Mouse (Mus musculus) midbrain, embryonic 10.5 days (tissue): ENCODE data around the gene Gm11172. TPM values are rescaled to one million over a fixed set of nuclear protein-coding genes. Genes with fewer than 3 reads are reported as not detected.
"Not testable (repeated sequence)": the region's sequence is repeated elsewhere in the genome, so short reads cannot be mapped to it uniquely, and the experiment has no call there.

Source experiments
- DNase-seq: peaks from one replicate; pipeline ENCODE4 v3.0.0-alpha.2; 2017; ENCODE audit warnings: low spot score
- H3K27ac ChIP-seq: fragments of 300-500 bp; sonication (generic); replicated peaks from 2 replicates; pipeline ENCODE4 v1.5.1; 2016; ENCODE audit warnings: mild to moderate bottlenecking
- H3K27me3 ChIP-seq: fragments of 300-500 bp; sonication (generic); 2 replicates; pipeline ENCODE4 v1.6.1; 2016; ENCODE audit warnings: low read depth, mild to moderate bottlenecking; ENCODE audit not compliant: poor library complexity, severe bottlenecking
- H3K36me3 ChIP-seq: fragments of 300-500 bp; sonication (generic); 2 replicates; pipeline ENCODE4 v1.6.1; 2016; ENCODE audit warnings: mild to moderate bottlenecking, moderate library complexity
- H3K4me1 ChIP-seq: fragments of 300-500 bp; sonication (generic); 2 replicates; pipeline ENCODE4 v1.6.1; 2016
- H3K4me3 ChIP-seq: fragments of 300-500 bp; sonication (generic); 2 replicates; pipeline ENCODE4 v1.5.1; 2016; ENCODE audit warnings: mild to moderate bottlenecking, moderate library complexity
- H3K9me3 ChIP-seq: fragments of 300-500 bp; sonication (generic); replicated peaks from 2 replicates; pipeline ENCODE4 v1.6.1; 2016; ENCODE audit warnings: mild to moderate bottlenecking
- WGBS: fragments of 180-500 bp; shearing (Covaris S2); methylation state at CpG from one replicate; pipeline ENCODE4 v1.1.7; 2016; 5-methylcytosine and 5-hydroxymethylcytosine counted together
- polyA plus RNA-seq: library from polyadenylated mRNA; unstranded; fragments of >200 nt; fragmentation: Nextera tagmentation; extraction: Ambion mirVana; gene quantifications from 2 replicates; pipeline ENCODE4 v1.2.1, GENCODE M21; 2016

Gene Gm11172
- polyA plus RNA-seq, 1 experiment from 2014 or later: not detected

GRCm38 (mm10) chr16:10843486-10844318 is 31.0 kb downstream of the Gm11172 start:
- Histone ChIP-seq H3K27ac (peak overlapping the region; percentile 68), H3K4me3 (peak overlapping the region; percentile 33), H3K27me3 (no peaks in the 10 kb centered on the region), H3K9me3 (no peaks in the 10 kb centered on the region), H3K4me1 (peaks cover 25% of the 10 kb centered on the region), H3K36me3 (peaks cover 22% of the 10 kb centered on the region)
- DNase-seq: peak; percentile 52
- 34% methylated on average over 18 of the region's 18 CpGs for WGBS

DNA sequence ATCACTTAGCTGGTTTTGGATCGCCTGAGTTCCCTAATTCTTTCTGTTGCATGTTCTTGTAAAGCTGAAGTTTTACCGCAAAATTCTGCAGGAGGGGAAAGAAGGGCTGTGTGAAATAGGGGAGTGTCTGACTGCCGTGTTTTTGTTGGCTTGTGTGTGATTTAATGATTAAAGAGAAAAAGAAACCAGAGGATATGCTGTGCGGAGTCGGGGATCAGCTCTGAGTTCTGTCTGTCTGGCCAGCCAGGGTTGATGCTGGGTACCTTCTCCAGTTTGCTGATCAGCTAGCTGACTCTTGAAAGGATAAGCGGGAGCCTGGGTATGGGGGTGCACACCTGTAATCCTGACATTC is 31.6 kb downstream of the Gm11172 start:
- Histone ChIP-seq H3K9me3 (no peaks in the 10 kb centered on the region), H3K4me3 (no peak overlapping the region), H3K27me3 (no peaks in the 10 kb centered on the region), H3K4me1 (peaks cover 21% of the 10 kb centered on the region), H3K36me3 (peaks cover 21% of the 10 kb centered on the region), H3K27ac (peak overlapping the region; percentile 68; the same call in 1 of the 2 replicates)
- no peak for DNase-seq
- WGBS: 83% methylated on average over 6 of the region's 6 CpGs

DNA sequence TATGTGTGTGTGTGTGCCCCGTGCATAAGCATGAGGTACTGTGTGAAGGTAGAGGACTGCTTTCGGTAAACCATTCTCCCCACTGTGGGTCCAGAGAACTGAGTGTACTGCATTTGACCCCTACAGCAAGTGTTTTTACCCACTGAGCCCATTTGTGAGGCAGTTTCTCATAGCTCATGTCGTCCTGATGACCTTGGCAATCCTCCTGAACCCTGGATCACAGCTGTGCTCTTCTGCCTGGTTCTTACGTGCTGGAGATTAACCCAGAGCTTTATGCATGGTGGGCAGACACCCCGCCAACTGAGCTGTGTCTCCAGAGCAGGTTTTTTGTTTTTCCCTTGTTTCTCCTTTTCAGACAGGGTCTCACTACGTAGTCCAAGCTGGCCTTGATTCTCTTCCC is 33.2 kb downstream of the Gm11172 start:
- Histone ChIP-seq H3K4me3 (no peak overlapping the region), H3K4me1 (peaks cover 24% of the 10 kb centered on the region), H3K36me3 (peaks cover 5% of the 10 kb centered on the region; the same call in 1 of the 2 replicates), H3K27ac (no peak overlapping the region), H3K9me3 (no peaks in the 10 kb centered on the region), H3K27me3 (no peaks in the 10 kb centered on the region)
- 83% methylated on average over 6 of the region's 6 CpGs for WGBS
- DNase-seq: no peak

DNA sequence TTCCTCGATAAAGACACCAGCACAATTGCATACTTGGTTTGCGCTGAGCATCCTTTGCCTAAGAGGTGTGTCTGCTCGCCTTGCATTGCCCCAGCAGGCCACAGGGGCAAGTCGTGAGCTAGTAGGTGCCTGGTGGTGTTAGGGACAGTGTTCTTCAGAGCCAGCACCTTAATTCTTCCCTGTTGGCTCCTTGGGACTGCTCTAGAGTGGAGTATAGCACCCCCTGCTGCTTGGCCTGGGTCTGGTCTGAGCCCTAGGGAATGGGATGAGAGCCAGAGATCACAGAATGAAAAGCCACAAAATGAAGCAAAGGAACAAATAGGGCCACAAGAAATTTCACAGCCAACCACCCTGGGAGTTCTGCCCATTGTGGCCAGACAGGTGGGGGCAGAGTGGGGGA is 33.8 kb downstream of the Gm11172 start:
- Histone ChIP-seq H3K9me3 (no peaks in the 10 kb centered on the region), H3K4me1 (peaks cover 30% of the 10 kb centered on the region), H3K27me3 (no peaks in the 10 kb centered on the region), H3K4me3 (no peak overlapping the region), H3K36me3 (no peaks in the 10 kb centered on the region), H3K27ac (no peak overlapping the region)
- 55% methylated on average over 4 of the region's 4 CpGs for WGBS
- no peak for DNase-seq

DNA sequence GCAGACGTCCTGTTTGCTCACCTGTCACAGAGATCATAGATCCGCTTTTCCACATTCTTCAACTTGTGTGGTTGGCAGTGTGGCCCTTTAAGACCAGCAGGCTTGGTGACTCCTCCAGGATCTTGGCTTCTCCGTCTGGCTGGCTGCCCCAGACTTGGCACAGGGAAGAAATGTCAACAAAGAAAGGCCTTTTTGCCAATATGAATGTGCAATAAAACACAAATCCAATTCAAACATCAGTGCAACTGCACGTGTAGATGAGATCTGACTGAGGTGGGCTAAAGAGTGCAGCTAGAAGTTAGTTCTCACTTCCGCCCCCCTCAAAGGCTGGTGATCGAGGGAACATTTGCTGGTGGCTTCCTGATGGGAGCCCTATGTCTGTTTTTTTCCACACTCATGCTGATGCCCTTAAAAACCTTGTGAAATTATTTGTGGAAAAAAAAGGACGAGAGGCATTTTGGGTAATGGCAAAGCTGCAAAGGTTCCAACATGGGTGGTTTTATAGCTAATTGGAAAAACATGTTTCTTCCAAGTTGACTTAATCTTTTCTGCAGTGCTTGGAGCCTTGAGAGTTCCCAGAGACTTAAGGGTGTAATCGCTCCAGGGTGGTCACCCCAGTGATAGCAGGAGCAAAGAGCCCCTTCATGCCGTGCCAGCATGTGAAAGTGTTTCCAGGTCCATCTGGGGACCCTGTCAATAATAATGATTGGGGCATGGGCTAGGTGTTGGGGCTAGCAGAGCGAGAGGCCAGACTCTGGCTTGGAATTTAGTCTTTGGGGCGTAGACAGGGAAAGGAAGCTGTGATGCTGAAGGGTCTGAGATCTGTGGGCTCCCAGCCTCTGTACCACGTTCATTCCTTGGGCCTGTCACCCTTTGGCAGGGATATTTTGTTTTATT is 37.5 kb downstream of the Gm11172 start:
- DNase-seq: no peak
- H3K4me3 ChIP-seq: no peak overlapping the region
- no peaks in the 10 kb centered on the region for H3K9me3 ChIP-seq
- WGBS: 81% methylated on average over 12 of the region's 12 CpGs
- no peaks in the 10 kb centered on the region for H3K27me3 ChIP-seq
- H3K4me1 ChIP-seq: peaks cover 14% of the 10 kb centered on the region
- H3K27ac ChIP-seq: peak overlapping the region; percentile 46; the same call in 1 of the 2 replicates
- H3K36me3 ChIP-seq: peaks cover 11% of the 10 kb centered on the region; the same call in 1 of the 2 replicates

GRCm38 (mm10) chr16:10850905-10851304 is 38.2 kb downstream of the Gm11172 start:
- Histone ChIP-seq H3K36me3 (peaks cover 11% of the 10 kb centered on the region; the same call in 1 of the 2 replicates), H3K9me3 (no peaks in the 10 kb centered on the region), H3K4me1 (peaks cover 14% of the 10 kb centered on the region), H3K4me3 (no peak overlapping the region), H3K27me3 (no peaks in the 10 kb centered on the region), H3K27ac (peak overlapping the region; percentile 46; the same call in 1 of the 2 replicates)
- WGBS: 55% methylated on average over 4 of the region's 4 CpGs
- DNase-seq: no peak

DNA sequence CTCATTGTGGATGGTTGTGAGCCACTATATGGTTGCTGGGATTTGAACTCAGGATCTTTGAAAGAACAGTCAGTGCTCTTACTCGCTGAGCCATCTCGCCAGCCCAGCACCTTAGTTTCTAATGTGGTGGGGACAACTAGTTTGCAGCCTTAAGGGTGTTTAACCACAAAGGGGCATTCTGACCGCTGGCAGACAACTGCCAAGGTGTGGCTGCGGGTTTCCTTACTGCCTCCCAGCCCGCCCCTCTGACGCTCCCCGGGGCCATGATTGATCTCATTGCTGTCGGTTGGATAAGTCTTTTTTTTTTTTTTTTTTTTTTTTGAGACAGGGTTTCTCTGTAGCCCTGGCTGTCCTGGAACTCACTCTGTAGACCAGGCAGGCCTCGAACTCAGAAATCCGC is 39.5 kb downstream of the Gm11172 start:
- H3K27me3 ChIP-seq, H3K4me3 ChIP-seq, DNase-seq, H3K27ac ChIP-seq, H3K9me3 ChIP-seq: not testable (repeated sequence)
- peaks cover 11% of the 10 kb centered on the region; the same call in 1 of the 2 replicates for H3K36me3 ChIP-seq
- 94% methylated on average over 10 of the region's 10 CpGs for WGBS
- peaks cover 14% of the 10 kb centered on the region for H3K4me1 ChIP-seq

DNA sequence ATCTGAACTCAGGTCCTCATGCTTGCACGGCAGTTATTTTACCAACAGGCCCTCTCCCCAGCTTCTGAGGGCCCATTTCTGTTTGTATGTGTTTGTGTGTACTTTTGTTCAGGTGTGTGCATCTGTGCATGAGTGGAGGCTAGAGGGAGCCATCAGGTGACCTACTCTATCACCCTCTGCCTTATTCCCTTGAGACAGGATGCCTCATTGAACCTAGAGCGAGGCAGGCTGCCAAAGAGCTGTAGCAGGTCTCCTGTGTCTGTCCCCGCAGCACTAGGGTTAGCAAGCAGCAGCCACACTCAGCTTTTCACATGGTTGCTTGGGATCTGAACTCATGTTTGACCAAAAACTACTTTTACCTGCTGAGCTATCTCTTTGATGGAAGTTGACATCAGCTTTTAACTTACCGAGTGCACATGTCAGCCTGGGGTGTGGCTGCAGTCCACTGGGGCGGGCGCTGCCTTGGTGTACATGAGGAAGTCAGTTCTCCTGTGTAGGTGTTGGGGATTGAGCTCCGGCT is 47.1 kb downstream of the Gm11172 start:
- peaks cover 7% of the 10 kb centered on the region; the same call in 1 of the 2 replicates for H3K4me1 ChIP-seq
- DNase-seq: no peak
- H3K27ac ChIP-seq: no peak overlapping the region
- no peaks in the 10 kb centered on the region for H3K36me3 ChIP-seq
- no peaks in the 10 kb centered on the region for H3K27me3 ChIP-seq
- 93% methylated on average over 7 of the region's 7 CpGs for WGBS
- no peaks in the 10 kb centered on the region for H3K9me3 ChIP-seq
- no peak overlapping the region for H3K4me3 ChIP-seq

- H3K27ac ChIP-seq: no peak overlapping the region
- H3K4me1 ChIP-seq: peaks cover 14% of the 10 kb centered on the region; the same call in 1 of the 2 replicates
- H3K9me3 ChIP-seq: no peaks in the 10 kb centered on the region
- H3K27me3 ChIP-seq: no peaks in the 10 kb centered on the region
- DNase-seq: no peak
- 0 out of 2 replicates have a peak, but pooled peaks cover 5% of the 10 kb centered on the region for H3K36me3 ChIP-seq
- H3K4me3 ChIP-seq: no peak overlapping the region
- 83% methylated on average over 3 of the region's 3 CpGs for WGBS
Measured at GRCm38 (mm10) chr16:10861408-10861807, 48.7 kb downstream of the Gm11172 start.

Other genes starting within 250 kb of the Gm11172 start
- 2.4 and 2.7 TPM in 2 replicates for gene Socs1, start 27.4 kb upstream of the Gm11172 start, polyA plus RNA-seq
- gene Tnp2, start 24.3 kb upstream of the Gm11172 start, polyA plus RNA-seq: not detected in 2 replicates
- gene Prm3, start 22.0 kb upstream of the Gm11172 start, polyA plus RNA-seq: not detected in 2 replicates
- not detected in 2 replicates for gene Prm2, start 16.8 kb upstream of the Gm11172 start, polyA plus RNA-seq
- gene Prm1, start 7.1 kb upstream of the Gm11172 start, polyA plus RNA-seq: not detected in 2 replicates
- 3.7 and 4.5 TPM in 2 replicates for gene Rmi2, start 22.1 kb downstream of the Gm11172 start, polyA plus RNA-seq
- 86.7 and 106 TPM in 2 replicates for gene Snn, start 248.0 kb downstream of the Gm11172 start, polyA plus RNA-seq